Mouse (Mus musculus): ENCODE results near the gene Gm20708. TPM values are rescaled to one million over a fixed set of nuclear protein-coding genes. Genes with fewer than 3 reads are reported as not detected.

The Gm20708 gene
- polyA plus RNA-seq, 1 experiment, result 0.35 TPM

- no peak overlapping the region for H3ac ChIP-seq (ENCODE audit: control insufficient read depth, insufficient read length)
- no peaks in the 10 kb centered on the region for H3K27me3 ChIP-seq (ENCODE audit: control insufficient read depth, insufficient read depth, insufficient read length)
- H3K79me2 ChIP-seq (ENCODE audit: control insufficient read depth, insufficient read depth), result no peaks in the 10 kb centered on the region
- TF ChIP-seq SRF (IDR thresholded peaks at IDR 0.05; ENCODE audit: control insufficient read depth, insufficient read length, low read depth) (no peak), POLR2A (IDR thresholded peaks at IDR 0.05; ENCODE audit: insufficient read length, low read depth) (no peak), MYOG (IDR thresholded peaks at IDR 0.05; ENCODE audit: control insufficient read depth in 1 of 3, insufficient read depth in 1 of 3, insufficient read length in 2 of 3, low read depth in 2 of 3) (no peak), USF1 (IDR thresholded peaks at IDR 0.05; ENCODE audit: low read depth) (no peak), MYOD1 (IDR thresholded peaks at IDR 0.05; ENCODE audit: control insufficient read depth in 1 of 3, insufficient read length in 2 of 3, low read depth in 2 of 3) (no peak), POLR2AphosphoS2 (IDR thresholded peaks at IDR 0.05; ENCODE audit: insufficient read length, low read depth) (no peak), TCF3 (IDR thresholded peaks at IDR 0.05; ENCODE audit: insufficient read length, low read depth) (no peak), REST (IDR thresholded peaks at IDR 0.05; ENCODE audit: insufficient read depth, insufficient read length) (no peak), TCF12 (IDR thresholded peaks at IDR 0.05; ENCODE audit: insufficient read depth, poor library complexity, severe bottlenecking) (no peak), MAX (IDR thresholded peaks at IDR 0.05; ENCODE audit: low read depth) (no peak), CEBPB (IDR thresholded peaks at IDR 0.05; ENCODE audit: insufficient read depth, poor library complexity, severe bottlenecking) (no peak), E2F4 (IDR thresholded peaks at IDR 0.05; ENCODE audit: insufficient read depth) (no peak)
- H3K36me3 ChIP-seq (ENCODE audit: control insufficient read depth, insufficient read depth), result peaks cover 22% of the 10 kb centered on the region
- no peak overlapping the region for H3K4me2 ChIP-seq (ENCODE audit: low read depth)
- H3K4me3 ChIP-seq, result no peak overlapping the region
These were observed 37.1 kb upstream of the Gm20708 start for GRCm38 (mm10) chr11:117772352-117772751.

GRCm38 (mm10) chr11:117774925-117775324, 34.5 kb upstream of the Gm20708 start:
- Histone ChIP-seq H3K79me2 (ENCODE audit: control insufficient read depth, insufficient read depth) (no peaks in the 10 kb centered on the region), H3K4me3 (no peak overlapping the region), H3ac (ENCODE audit: control insufficient read depth, insufficient read length) (no peak overlapping the region), H3K4me2 (ENCODE audit: low read depth) (no peak overlapping the region), H3K36me3 (ENCODE audit: control insufficient read depth, insufficient read depth) (peaks cover 18% of the 10 kb centered on the region), H3K27me3 (ENCODE audit: control insufficient read depth, insufficient read depth, insufficient read length) (no peaks in the 10 kb centered on the region)
- no peak for TF ChIP-seq USF1 (IDR thresholded peaks at IDR 0.05; ENCODE audit: low read depth)
- TF ChIP-seq MAX (IDR thresholded peaks at IDR 0.05; ENCODE audit: low read depth), result no peak
- TF ChIP-seq SRF (IDR thresholded peaks at IDR 0.05; ENCODE audit: control insufficient read depth, insufficient read length, low read depth), result no peak
- TF ChIP-seq MYOD1 (IDR thresholded peaks at IDR 0.05; ENCODE audit: control insufficient read depth in 1 of 3, insufficient read length in 2 of 3, low read depth in 2 of 3), result no peak
- no peak for TF ChIP-seq CEBPB (IDR thresholded peaks at IDR 0.05; ENCODE audit: insufficient read depth, poor library complexity, severe bottlenecking)
- no peak for TF ChIP-seq E2F4 (IDR thresholded peaks at IDR 0.05; ENCODE audit: insufficient read depth)
- TF ChIP-seq TCF12 (IDR thresholded peaks at IDR 0.05; ENCODE audit: insufficient read depth, poor library complexity, severe bottlenecking), result no peak
- no peak for TF ChIP-seq POLR2A (IDR thresholded peaks at IDR 0.05; ENCODE audit: insufficient read length, low read depth)
- TF ChIP-seq MYOG (IDR thresholded peaks at IDR 0.05; ENCODE audit: control insufficient read depth in 1 of 3, insufficient read depth in 1 of 3, insufficient read length in 2 of 3, low read depth in 2 of 3), result no peak
- no peak for TF ChIP-seq TCF3 (IDR thresholded peaks at IDR 0.05; ENCODE audit: insufficient read length, low read depth)
- no peak for TF ChIP-seq POLR2AphosphoS2 (IDR thresholded peaks at IDR 0.05; ENCODE audit: insufficient read length, low read depth)
- no peak for TF ChIP-seq REST (IDR thresholded peaks at IDR 0.05; ENCODE audit: insufficient read depth, insufficient read length)

GRCm38 (mm10) chr11:117775540-117775939, 33.9 kb upstream of the Gm20708 start:
- no peak overlapping the region for H3K4me3 ChIP-seq
- H3K27me3 ChIP-seq (ENCODE audit: control insufficient read depth, insufficient read depth, insufficient read length), result no peaks in the 10 kb centered on the region
- H3K79me2 ChIP-seq (ENCODE audit: control insufficient read depth, insufficient read depth), result no peaks in the 10 kb centered on the region
- no peak for TF ChIP-seq MAX (IDR thresholded peaks at IDR 0.05; ENCODE audit: low read depth)
- TF ChIP-seq CEBPB (IDR thresholded peaks at IDR 0.05; ENCODE audit: insufficient read depth, poor library complexity, severe bottlenecking), result no peak
- TF ChIP-seq MYOD1 (IDR thresholded peaks at IDR 0.05; ENCODE audit: control insufficient read depth in 1 of 3, insufficient read length in 2 of 3, low read depth in 2 of 3), result no peak
- no peak for TF ChIP-seq TCF3 (IDR thresholded peaks at IDR 0.05; ENCODE audit: insufficient read length, low read depth)
- no peak for TF ChIP-seq MYOG (IDR thresholded peaks at IDR 0.05; ENCODE audit: control insufficient read depth in 1 of 3, insufficient read depth in 1 of 3, insufficient read length in 2 of 3, low read depth in 2 of 3)
- TF ChIP-seq POLR2A (IDR thresholded peaks at IDR 0.05; ENCODE audit: insufficient read length, low read depth), result no peak
- no peak for TF ChIP-seq SRF (IDR thresholded peaks at IDR 0.05; ENCODE audit: control insufficient read depth, insufficient read length, low read depth)
- TF ChIP-seq REST (IDR thresholded peaks at IDR 0.05; ENCODE audit: insufficient read depth, insufficient read length), result no peak
- peaks cover 18% of the 10 kb centered on the region for H3K36me3 ChIP-seq (ENCODE audit: control insufficient read depth, insufficient read depth)
- no peak overlapping the region for H3ac ChIP-seq (ENCODE audit: control insufficient read depth, insufficient read length)
- H3K4me2 ChIP-seq (ENCODE audit: low read depth), result no peak overlapping the region

DNA sequence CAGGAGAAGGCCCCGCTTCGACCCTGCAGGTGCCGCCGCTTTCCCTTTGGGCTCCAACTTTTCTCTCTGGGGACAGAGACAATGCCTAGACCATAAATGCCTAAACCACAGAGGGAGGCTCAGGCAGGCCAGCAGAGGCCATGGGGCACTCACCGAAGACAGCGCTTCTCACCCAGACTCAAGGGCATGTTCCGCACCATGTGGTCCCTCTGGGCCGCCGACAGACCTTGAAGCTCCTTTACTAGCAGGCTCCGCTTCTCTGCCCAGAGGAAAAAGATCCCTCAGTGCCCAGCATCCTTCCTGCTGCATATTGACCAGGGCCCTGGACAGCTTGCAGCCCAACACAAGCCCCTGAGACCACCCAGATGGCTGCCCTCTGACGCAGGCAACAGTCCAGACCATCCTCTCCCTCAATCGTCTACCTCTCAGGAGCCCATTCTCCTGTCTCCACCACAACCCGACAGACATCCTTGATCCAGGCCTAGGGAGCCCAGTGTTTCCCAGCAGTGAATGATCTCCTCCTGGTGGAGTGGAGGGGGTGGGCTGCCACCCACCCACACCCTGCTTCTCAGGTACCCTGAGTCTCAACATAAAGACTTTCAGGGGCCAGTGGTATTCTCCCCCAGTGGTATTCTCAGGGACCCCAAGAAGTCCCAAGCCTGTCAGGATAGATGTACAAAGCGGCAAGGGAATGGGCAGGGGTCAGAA, 33.2 kb upstream of the Gm20708 start:
- Histone ChIP-seq H3ac (ENCODE audit: control insufficient read depth, insufficient read length) (no peak overlapping the region), H3K4me3 (no peak overlapping the region), H3K4me2 (ENCODE audit: low read depth) (no peak overlapping the region), H3K36me3 (ENCODE audit: control insufficient read depth, insufficient read depth) (peaks cover 18% of the 10 kb centered on the region), H3K27me3 (ENCODE audit: control insufficient read depth, insufficient read depth, insufficient read length) (no peaks in the 10 kb centered on the region), H3K79me2 (ENCODE audit: control insufficient read depth, insufficient read depth) (no peaks in the 10 kb centered on the region)
- TF ChIP-seq TCF12 (IDR thresholded peaks at IDR 0.05; ENCODE audit: insufficient read depth, poor library complexity, severe bottlenecking), result no peak
- no peak for TF ChIP-seq CEBPB (IDR thresholded peaks at IDR 0.05; ENCODE audit: insufficient read depth, poor library complexity, severe bottlenecking)
- no peak for TF ChIP-seq USF1 (IDR thresholded peaks at IDR 0.05; ENCODE audit: low read depth)
- TF ChIP-seq POLR2A (IDR thresholded peaks at IDR 0.05; ENCODE audit: insufficient read length, low read depth), result no peak
- no peak for TF ChIP-seq E2F4 (IDR thresholded peaks at IDR 0.05; ENCODE audit: insufficient read depth)
- no peak for TF ChIP-seq REST (IDR thresholded peaks at IDR 0.05; ENCODE audit: insufficient read depth, insufficient read length)
- TF ChIP-seq MAX (IDR thresholded peaks at IDR 0.05; ENCODE audit: low read depth), result no peak
- TF ChIP-seq MYOG (IDR thresholded peaks at IDR 0.05; ENCODE audit: control insufficient read depth in 1 of 3, insufficient read depth in 1 of 3, insufficient read length in 2 of 3, low read depth in 2 of 3), result no peak
- no peak for TF ChIP-seq SRF (IDR thresholded peaks at IDR 0.05; ENCODE audit: control insufficient read depth, insufficient read length, low read depth)
- TF ChIP-seq TCF3 (IDR thresholded peaks at IDR 0.05; ENCODE audit: insufficient read length, low read depth), result no peak
- TF ChIP-seq MYOD1 (IDR thresholded peaks at IDR 0.05; ENCODE audit: control insufficient read depth in 1 of 3, insufficient read length in 2 of 3, low read depth in 2 of 3), result no peak
